ENCODE assay signal across 26 mouse cellular contexts in the genomic region with DNA sequence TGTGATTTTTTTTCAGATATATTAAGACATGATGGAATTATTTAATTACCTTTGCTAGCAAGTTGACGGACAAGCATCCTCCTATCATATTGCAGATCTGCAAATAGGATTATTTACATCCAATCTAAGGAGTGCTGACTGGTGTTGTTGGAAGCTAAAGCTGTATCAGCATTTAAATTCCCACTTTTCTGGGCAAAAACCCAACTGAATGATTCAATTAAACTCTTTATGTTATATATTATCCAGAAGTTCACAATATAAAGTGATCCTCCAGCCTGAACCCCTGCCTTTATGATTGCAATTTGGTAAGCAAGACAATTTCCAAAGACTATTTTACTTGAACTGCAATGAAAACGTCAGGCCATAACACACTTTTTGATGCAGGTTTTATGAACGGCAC.
DNase-seq lines count a peak whose midpoint lies in the region; ATAC-seq and TF ChIP-seq lines count a peak whose summit lies in the region.
"Had no signal": no experiment of that assay in that cellular context is flagged by ENCODE, and none has a peak within 500 bp of the region (broad histone marks: within the 10 kb centered on the region; RNA-seq: fewer than 3 reads in every experiment).

No protein-coding gene starts in this region.

- no peak overlapping the region for H3K9ac ChIP-seq in kidney, embryonic 14.5 days (ENCODE audit: low read depth, low read length)
- H3K9ac ChIP-seq in kidney, postnatal 0 days (ENCODE audit: low read depth, low read length): no peak overlapping the region
- H3K9ac ChIP-seq in neural tube, embryonic 13.5 days: no peak overlapping the region
- no peak overlapping the region for H3K9ac ChIP-seq in neural tube, embryonic 15.5 days (replicated peaks)
- H3K9ac ChIP-seq: embryonic facial prominence, embryonic 13.5 days; forebrain, embryonic 13.5 days; heart, embryonic 13.5 days; hindbrain, embryonic 14.5 days had no signal

- H3K4me2 ChIP-seq in kidney, embryonic 14.5 days (replicated peaks; ENCODE audit: low read depth, low read length): no peak overlapping the region
- no peak overlapping the region for H3K4me2 ChIP-seq in kidney, postnatal 0 days (ENCODE audit: low read length)
- H3K4me2 ChIP-seq in neural tube, embryonic 13.5 days: 0 out of 2 replicates have a peak overlapping the region, but pooled peaks have one; percentile 18
- 0 out of 2 replicates have a peak overlapping the region, but pooled peaks have one; percentile 1 for H3K4me2 ChIP-seq in neural tube, embryonic 15.5 days
- H3K4me2 ChIP-seq: embryonic facial prominence, embryonic 13.5 days; forebrain, embryonic 13.5 days; heart, embryonic 13.5 days; hindbrain, embryonic 14.5 days had no signal

- no peaks in the 10 kb centered on the region for H3K36me3 ChIP-seq in kidney, embryonic 14.5 days (ENCODE audit: control insufficient read depth, insufficient read depth, low read length)
- H3K36me3 ChIP-seq in kidney, postnatal 0 days (ENCODE audit: insufficient read depth, low read length): no peaks in the 10 kb centered on the region
- H3K36me3 ChIP-seq in neural tube, embryonic 13.5 days: no peaks in the 10 kb centered on the region
- no peaks in the 10 kb centered on the region for H3K36me3 ChIP-seq in neural tube, embryonic 15.5 days
- H3K36me3 ChIP-seq: embryonic facial prominence, embryonic 13.5 days; forebrain, embryonic 10.5 days; heart, embryonic 10.5 days; heart, embryonic 13.5 days had no signal

- no peaks in the 10 kb centered on the region for H3K9me3 ChIP-seq in kidney, embryonic 14.5 days (ENCODE audit: control insufficient read depth, low read length)
- H3K9me3 ChIP-seq in kidney, postnatal 0 days (replicated peaks; ENCODE audit: low read length): no peaks in the 10 kb centered on the region
- H3K9me3 ChIP-seq in neural tube, embryonic 13.5 days: no peaks in the 10 kb centered on the region
- no peaks in the 10 kb centered on the region for H3K9me3 ChIP-seq in neural tube, embryonic 15.5 days (replicated peaks)
- H3K9me3 ChIP-seq: embryonic facial prominence, embryonic 13.5 days; forebrain, embryonic 10.5 days; forebrain, embryonic 13.5 days; heart, embryonic 10.5 days; heart, embryonic 13.5 days had no signal

- H3K4me1 ChIP-seq in kidney, embryonic 14.5 days (ENCODE audit: control insufficient read depth, insufficient read depth, low read length): no peaks in the 10 kb centered on the region
- H3K4me1 ChIP-seq in kidney, postnatal 0 days (replicated peaks; ENCODE audit: insufficient read depth, low read length): peaks cover 3% of the 10 kb centered on the region; the same call in 1 of the 2 replicates
- H3K4me1 ChIP-seq in neural tube, embryonic 13.5 days (replicated peaks): peaks cover 7% of the 10 kb centered on the region; the same call in 1 of the 2 replicates
- 0 out of 2 replicates have a peak, but pooled peaks cover 4% of the 10 kb centered on the region for H3K4me1 ChIP-seq in neural tube, embryonic 15.5 days
- H3K4me1 ChIP-seq: heart, embryonic 10.5 days had no signal

- ATAC-seq in kidney, embryonic 14.5 days (ENCODE audit: low FRiP score, low TSS enrichment): peak; percentile 28; the same call in 1 of the 2 replicates
- no peak for ATAC-seq in kidney, postnatal 0 days (replicated peaks; ENCODE audit: low FRiP score, low read depth)
- ATAC-seq in neural tube, embryonic 13.5 days (ENCODE audit: low read depth): no peak
- ATAC-seq in neural tube, embryonic 15.5 days (ENCODE audit: low FRiP score): no peak
- ATAC-seq: activated CD4-positive, CD25-positive, alpha-beta regulatory T cell, adult 4 months; CD4-positive, CD25-positive, alpha-beta regulatory T cell, adult 4 months; forebrain, embryonic 13.5 days; forebrain, embryonic 16.5 days had no signal

- H3K27ac ChIP-seq in kidney, embryonic 14.5 days (ENCODE audit: low read depth, low read length): no peak overlapping the region
- no peak overlapping the region for H3K27ac ChIP-seq in kidney, postnatal 0 days
- H3K27ac ChIP-seq in neural tube, embryonic 13.5 days (replicated peaks): no peak overlapping the region
- no peak overlapping the region for H3K27ac ChIP-seq in neural tube, embryonic 15.5 days (replicated peaks)
- H3K27ac ChIP-seq: embryonic facial prominence, embryonic 13.5 days; forebrain, embryonic 10.5 days; forebrain, embryonic 13.5 days; heart, adult 2 months; heart, embryonic 10.5 days; heart, embryonic 13.5 days; hindbrain, embryonic 14.5 days had no signal

- TF ChIP-seq CTCF in kidney, postnatal 0 days (IDR thresholded peaks at IDR 0.05; ENCODE audit: low read depth): no peak

- WGBS in kidney, embryonic 14.5 days: 49% methylated on average over 3 of the region's 3 CpGs
- WGBS in kidney, postnatal 0 days: 45% methylated on average over 3 of the region's 3 CpGs
- 52% methylated on average over 3 of the region's 3 CpGs for WGBS in neural tube, embryonic 13.5 days
- 42% methylated on average over 3 of the region's 3 CpGs for WGBS in neural tube, embryonic 15.5 days

- no peak for DNase-seq in kidney, adult 9 months
- peak; percentile 70 for DNase-seq in kidney, postnatal 0 days (ENCODE audit: low spot score)
- DNase-seq in kidney, postnatal 10 days: no peak
- no peak for DNase-seq in neural tube, embryonic 10.5 days (ENCODE audit: extremely low spot score, low spot score)
- no peak for DNase-seq in cerebellum, adult 11-12 months
- DNase-seq: adrenal gland, adult 8-10 months; adrenal gland, postnatal 25 days; cerebellum, adult 2 months; cerebellum, adult 9-11 months; cerebellum, postnatal 25 days; gastrocnemius, postnatal 10 days; gastrocnemius, postnatal 36 days; heart, adult 2 months; heart, postnatal 36 days had no signal

- H3K4me3 ChIP-seq in kidney, embryonic 14.5 days (ENCODE audit: low read length): no peak overlapping the region
- no peak overlapping the region for H3K4me3 ChIP-seq in kidney, postnatal 0 days (replicated peaks; ENCODE audit: low read depth, low read length)
- no peak overlapping the region for H3K4me3 ChIP-seq in neural tube, embryonic 13.5 days
- H3K4me3 ChIP-seq in neural tube, embryonic 15.5 days (replicated peaks): no peak overlapping the region
- H3K4me3 ChIP-seq: embryonic facial prominence, embryonic 13.5 days; forebrain, embryonic 10.5 days; forebrain, embryonic 13.5 days; heart, adult 2 months; heart, embryonic 10.5 days; heart, embryonic 13.5 days had no signal

- H3K27me3 ChIP-seq in kidney, embryonic 14.5 days (ENCODE audit: control insufficient read depth, insufficient read depth, low read length): no peaks in the 10 kb centered on the region
- H3K27me3 ChIP-seq in kidney, postnatal 0 days (ENCODE audit: insufficient read depth, low read length): no peaks in the 10 kb centered on the region
- no peaks in the 10 kb centered on the region for H3K27me3 ChIP-seq in neural tube, embryonic 13.5 days
- H3K27me3 ChIP-seq in neural tube, embryonic 15.5 days (replicated peaks): no peaks in the 10 kb centered on the region
- H3K27me3 ChIP-seq: forebrain, embryonic 13.5 days; heart, embryonic 13.5 days had no signal

Comparison
In these comparisons a context has a peak if more than half of its experiments do, and no peak if none do; other contexts are left out.
1. H3K4me2 ChIP-seq: peak in neural tube, embryonic 13.5 days (single experiment) and neural tube, embryonic 15.5 days (single experiment); none in kidney, embryonic 14.5 days (single experiment) and kidney, postnatal 0 days (single experiment).